Mouse (Mus musculus) neural tube, embryonic 15.5 days (tissue): ENCODE measurements around the gene Pdlim5. TPM values are rescaled to one million over a fixed set of nuclear protein-coding genes. Genes with fewer than 3 reads are reported as not detected.
A peak's percentile ranks its signal among the peaks of the same experiment; 100 is the strongest.

ENCODE experiments used
- ATAC-seq: fragments of 200-750 bp; cut with Nextera tagmentation; 2 replicates; pipeline ENCODE4 v1.8.0; 2017; ENCODE audit warnings: mild to moderate bottlenecking, moderate TSS enrichment, moderate library complexity; ENCODE audit not compliant: low FRiP score
- H3K27ac ChIP-seq: fragments of 300-500 bp; sonication (generic); replicated peaks from 2 replicates; pipeline ENCODE4 v1.5.1; 2015; ENCODE audit warnings: mild to moderate bottlenecking, inconsistent platforms
- H3K27me3 ChIP-seq: fragments of 300-500 bp; sonication (generic); replicated peaks from 2 replicates; pipeline ENCODE4 v1.6.1; 2015; ENCODE audit warnings: inconsistent platforms
- H3K36me3 ChIP-seq: fragments of 300-500 bp; sonication (generic); 2 replicates; pipeline ENCODE4 v1.6.1; 2015; ENCODE audit warnings: inconsistent platforms
- H3K4me1 ChIP-seq: fragments of 300-500 bp; sonication (generic); 2 replicates; pipeline ENCODE4 v1.6.1; 2015; ENCODE audit warnings: inconsistent platforms
- H3K4me2 ChIP-seq: fragments of 300-500 bp; sonication (generic); 2 replicates; pipeline ENCODE4 v1.6.1; 2015; ENCODE audit warnings: inconsistent platforms, mild to moderate bottlenecking, moderate library complexity
- H3K4me3 ChIP-seq: fragments of 300-500 bp; sonication (generic); replicated peaks from 2 replicates; pipeline ENCODE4 v1.5.1; 2015; ENCODE audit warnings: mild to moderate bottlenecking, inconsistent platforms
- H3K9ac ChIP-seq: fragments of 300-500 bp; sonication (generic); replicated peaks from 2 replicates; pipeline ENCODE4 v1.6.1; 2015; ENCODE audit warnings: mild to moderate bottlenecking, inconsistent platforms
- H3K9me3 ChIP-seq: fragments of 300-500 bp; sonication (generic); replicated peaks from 2 replicates; pipeline ENCODE4 v1.6.1; 2016; ENCODE audit warnings: inconsistent platforms
- WGBS: fragments of 180-500 bp; shearing (Covaris S2); methylation state at CpG from one replicate; pipeline ENCODE4 v1.1.7; 2015; ENCODE audit warnings: mixed read lengths; 5-methylcytosine and 5-hydroxymethylcytosine counted together
- polyA plus RNA-seq: library from polyadenylated mRNA; unstranded; fragments of >200 nt; fragmentation: Nextera tagmentation; extraction: Ambion mirVana; gene quantifications from 2 replicates; pipeline ENCODE4 v1.2.1, GENCODE M21; 2015

Pdlim5 gene
- polyA plus RNA-seq, 1 experiment from 2014 or later, result 17.4 TPM

GRCm38 (mm10) chr3:142293561-142293960, 101.9 kb downstream of the Pdlim5 start:
- Histone ChIP-seq H3K9me3 (no peaks in the 10 kb centered on the region), H3K36me3 (no peaks in the 10 kb centered on the region), H3K27me3 (no peaks in the 10 kb centered on the region), H3K4me1 (no peaks in the 10 kb centered on the region), H3K9ac (no peak overlapping the region), H3K4me3 (no peak overlapping the region), H3K27ac (no peak overlapping the region), H3K4me2 (no peak overlapping the region)
- ATAC-seq, result no peak
- 84% methylated on average over 7 of the region's 7 CpGs for WGBS

GRCm38 (mm10) chr3:142282706-142283105, 112.8 kb downstream of the Pdlim5 start:
- Histone ChIP-seq H3K9me3 (no peaks in the 10 kb centered on the region), H3K36me3 (no peaks in the 10 kb centered on the region), H3K4me3 (no peak overlapping the region), H3K9ac (no peak overlapping the region), H3K27ac (no peak overlapping the region), H3K27me3 (no peaks in the 10 kb centered on the region), H3K4me1 (no peaks in the 10 kb centered on the region), H3K4me2 (peak overlapping the region; percentile 21)
- WGBS, result 37% methylated on average over 9 of the region's 9 CpGs
- ATAC-seq, result peak; percentile 89

GRCm38 (mm10) chr3:142281656-142282055, 113.8 kb downstream of the Pdlim5 start:
- no peak for ATAC-seq
- H3K4me3 ChIP-seq, result no peak overlapping the region
- H3K9me3 ChIP-seq, result no peaks in the 10 kb centered on the region
- H3K9ac ChIP-seq, result no peak overlapping the region
- no peaks in the 10 kb centered on the region for H3K4me1 ChIP-seq
- no peaks in the 10 kb centered on the region for H3K36me3 ChIP-seq
- H3K4me2 ChIP-seq, result no peak overlapping the region
- 86% methylated on average over 7 of the region's 7 CpGs for WGBS
- H3K27me3 ChIP-seq, result no peaks in the 10 kb centered on the region
- no peak overlapping the region for H3K27ac ChIP-seq

- WGBS, result 81% methylated on average over 1 of the region's 1 CpGs
- Histone ChIP-seq H3K4me2 (no peak overlapping the region), H3K4me1 (no peaks in the 10 kb centered on the region), H3K9me3 (no peaks in the 10 kb centered on the region), H3K9ac (no peak overlapping the region), H3K36me3 (no peaks in the 10 kb centered on the region), H3K27ac (no peak overlapping the region), H3K27me3 (no peaks in the 10 kb centered on the region), H3K4me3 (no peak overlapping the region)
- no peak for ATAC-seq
Measured at GRCm38 (mm10) chr3:142281093-142281445, 114.4 kb downstream of the Pdlim5 start.

- 88% methylated on average over 6 of the region's 6 CpGs for WGBS
- H3K4me1 ChIP-seq, result no peaks in the 10 kb centered on the region
- no peaks in the 10 kb centered on the region for H3K36me3 ChIP-seq
- H3K27me3 ChIP-seq, result no peaks in the 10 kb centered on the region
- H3K4me3 ChIP-seq, result no peak overlapping the region
- ATAC-seq, result no peak
- H3K9me3 ChIP-seq, result no peaks in the 10 kb centered on the region
- H3K9ac ChIP-seq, result no peak overlapping the region
- H3K27ac ChIP-seq, result no peak overlapping the region
- H3K4me2 ChIP-seq, result no peak overlapping the region
Measured at GRCm38 (mm10) chr3:142280366-142281092, 115.0 kb downstream of the Pdlim5 start.

GRCm38 (mm10) chr3:142279011-142279410, 116.5 kb downstream of the Pdlim5 start:
- H3K4me3 ChIP-seq, result no peak overlapping the region
- H3K4me1 ChIP-seq, result no peaks in the 10 kb centered on the region
- no peak overlapping the region for H3K9ac ChIP-seq
- no peak for ATAC-seq
- WGBS, result 93% methylated on average over 3 of the region's 3 CpGs
- H3K27me3 ChIP-seq, result no peaks in the 10 kb centered on the region
- H3K27ac ChIP-seq, result no peak overlapping the region
- H3K36me3 ChIP-seq, result no peaks in the 10 kb centered on the region
- no peaks in the 10 kb centered on the region for H3K9me3 ChIP-seq
- H3K4me2 ChIP-seq, result no peak overlapping the region

GRCm38 (mm10) chr3:142276506-142276905, 119.0 kb downstream of the Pdlim5 start:
- no peak for ATAC-seq
- Histone ChIP-seq H3K4me1 (no peaks in the 10 kb centered on the region), H3K4me2 (no peak overlapping the region), H3K27me3 (no peaks in the 10 kb centered on the region), H3K9ac (no peak overlapping the region), H3K9me3 (no peaks in the 10 kb centered on the region), H3K4me3 (no peak overlapping the region), H3K27ac (no peak overlapping the region), H3K36me3 (no peaks in the 10 kb centered on the region)
- 85% methylated on average over 3 of the region's 3 CpGs for WGBS

- Histone ChIP-seq H3K4me3 (no peak overlapping the region), H3K9me3 (no peaks in the 10 kb centered on the region), H3K27ac (no peak overlapping the region), H3K27me3 (no peaks in the 10 kb centered on the region), H3K4me1 (no peaks in the 10 kb centered on the region), H3K36me3 (no peaks in the 10 kb centered on the region), H3K9ac (no peak overlapping the region), H3K4me2 (no peak overlapping the region)
- WGBS, result 6% methylated on average over 1 of the region's 1 CpGs
- ATAC-seq, result no peak
Measured at GRCm38 (mm10) chr3:142274993-142275392, 120.5 kb downstream of the Pdlim5 start.

GRCm38 (mm10) chr3:142274451-142274850, 121.0 kb downstream of the Pdlim5 start:
- Histone ChIP-seq H3K4me2 (no peak overlapping the region), H3K4me3 (no peak overlapping the region), H3K27ac (no peak overlapping the region), H3K9ac (no peak overlapping the region), H3K9me3 (no peaks in the 10 kb centered on the region), H3K36me3 (no peaks in the 10 kb centered on the region), H3K4me1 (no peaks in the 10 kb centered on the region), H3K27me3 (no peaks in the 10 kb centered on the region)
- no peak for ATAC-seq
- WGBS, result 92% methylated on average over 3 of the region's 3 CpGs

GRCm38 (mm10) chr3:142273265-142273664, 122.2 kb downstream of the Pdlim5 start:
- no peak for ATAC-seq

GRCm38 (mm10) chr3:142256371-142256770, 139.1 kb downstream of the Pdlim5 start:
- Histone ChIP-seq H3K4me2 (no peak overlapping the region), H3K4me3 (no peak overlapping the region), H3K27ac (no peak overlapping the region), H3K9me3 (no peaks in the 10 kb centered on the region), H3K36me3 (no peaks in the 10 kb centered on the region), H3K4me1 (0 out of 2 replicates have a peak, but pooled peaks cover 2% of the 10 kb centered on the region), H3K27me3 (no peaks in the 10 kb centered on the region), H3K9ac (no peak overlapping the region)
- ATAC-seq, result no peak
- WGBS, result 56% methylated on average over 2 of the region's 2 CpGs

More at GRCm38 (mm10) chr3:142273265-142273664, 122.2 kb downstream of the Pdlim5 start:
- H3K4me2 ChIP-seq, result no peak overlapping the region
- H3K36me3 ChIP-seq, result no peaks in the 10 kb centered on the region
- H3K4me3 ChIP-seq, result no peak overlapping the region
- H3K9ac ChIP-seq, result no peak overlapping the region
- no peak overlapping the region for H3K27ac ChIP-seq
- H3K4me1 ChIP-seq, result no peaks in the 10 kb centered on the region
- H3K9me3 ChIP-seq, result no peaks in the 10 kb centered on the region
- no peaks in the 10 kb centered on the region for H3K27me3 ChIP-seq
- WGBS, result 83% methylated on average over 6 of the region's 6 CpGs

GRCm38 (mm10) chr3:142252086-142252485, 143.4 kb downstream of the Pdlim5 start:
- 0 out of 2 replicates have a peak, but pooled peaks cover 2% of the 10 kb centered on the region for H3K4me1 ChIP-seq

More at GRCm38 (mm10) chr3:142252086-142252485, 143.4 kb downstream of the Pdlim5 start:
- WGBS, result 97% methylated on average over 1 of the region's 1 CpGs
- Histone ChIP-seq H3K9me3 (no peaks in the 10 kb centered on the region), H3K9ac (no peak overlapping the region), H3K27me3 (no peaks in the 10 kb centered on the region), H3K36me3 (no peaks in the 10 kb centered on the region), H3K4me3 (no peak overlapping the region), H3K27ac (no peak overlapping the region), H3K4me2 (no peak overlapping the region)
- no peak for ATAC-seq
